Mouse (Mus musculus) ES-CJ7 (cell line): ENCODE measurements around the gene Syt1.

Experiments
- DNase-seq: peaks from one replicate; pipeline ENCODE4 v3.0.0; 2011; ENCODE audit warnings: low read depth, low spot score

The Syt1 gene

GRCm38 (mm10) chr10:109010241-109011193, at the start of gene Syt1:
Syt1 (minus strand) TSS chr10:109010982.
- DNase-seq: peak; percentile 88

- DNase-seq: no peak
Observed at GRCm38 (mm10) chr10:109056500-109056899, 45.7 kb upstream of the Syt1 start.

- DNase-seq: no peak
Observed at GRCm38 (mm10) chr10:109047537-109047936, 36.8 kb upstream of the Syt1 start.

- DNase-seq: no peak
Observed at GRCm38 (mm10) chr10:109046988-109047387, 36.2 kb upstream of the Syt1 start.

GRCm38 (mm10) chr10:109011226-109012165, 714 bp upstream of the Syt1 start:
- peak; percentile 82 for DNase-seq

GRCm38 (mm10) chr10:109009831-109010230, 951 bp downstream of the Syt1 start:
- no peak for DNase-seq

- no peak for DNase-seq
Observed at GRCm38 (mm10) chr10:109008456-109008855, 2.3 kb downstream of the Syt1 start.

GRCm38 (mm10) chr10:109003482-109003881, 7.3 kb downstream of the Syt1 start:
- no peak for DNase-seq

GRCm38 (mm10) chr10:108987250-108987649, 23.5 kb downstream of the Syt1 start:
- DNase-seq: no peak

- no peak for DNase-seq
Observed at GRCm38 (mm10) chr10:108979660-108980059, 31.1 kb downstream of the Syt1 start.

GRCm38 (mm10) chr10:108954952-108955351, 55.8 kb downstream of the Syt1 start:
- DNase-seq: no peak

- no peak for DNase-seq
Observed at GRCm38 (mm10) chr10:108952182-108952581, 58.6 kb downstream of the Syt1 start.

- no peak for DNase-seq
Observed at GRCm38 (mm10) chr10:108936838-108937430, 73.8 kb downstream of the Syt1 start.

- no peak for DNase-seq
Observed at GRCm38 (mm10) chr10:108930299-108930698, 80.5 kb downstream of the Syt1 start.

- no peak for DNase-seq
Observed at GRCm38 (mm10) chr10:108929676-108930075, 81.1 kb downstream of the Syt1 start.

- no peak for DNase-seq
Observed at GRCm38 (mm10) chr10:108905264-108905663, 105.5 kb downstream of the Syt1 start.

- no peak for DNase-seq
Observed at GRCm38 (mm10) chr10:108904371-108904770, 106.4 kb downstream of the Syt1 start.

GRCm38 (mm10) chr10:108896529-108896928, 114.3 kb downstream of the Syt1 start:
- no peak for DNase-seq

GRCm38 (mm10) chr10:108893288-108893687, 117.5 kb downstream of the Syt1 start:
- DNase-seq: peak; percentile 7

GRCm38 (mm10) chr10:108892441-108892840, 118.3 kb downstream of the Syt1 start:
- no peak for DNase-seq

GRCm38 (mm10) chr10:108889084-108889483, 121.7 kb downstream of the Syt1 start:
- DNase-seq: no peak

GRCm38 (mm10) chr10:108886781-108887180, 124.0 kb downstream of the Syt1 start:
- no peak for DNase-seq
